Mouse (Mus musculus): ENCODE results near the gene Dedd. TPM values are rescaled to one million over a fixed set of nuclear protein-coding genes. Genes with fewer than 3 reads are reported as not detected.

The Dedd gene
- polyA plus RNA-seq, 1 experiment, result 40.7 TPM

GRCm38 (mm10) chr1:171329433-171330215 is 679 bp downstream of the Dedd start:
- Histone ChIP-seq H3K36me3 (ENCODE audit: control insufficient read depth, insufficient read depth, low read length) (no peaks in the 10 kb centered on the region; the same call in 1 of the 2 replicates), H3K27ac (ENCODE audit: insufficient read depth, low read depth, low read length) (peak overlapping the region; percentile 61; the same call in 1 of the 2 replicates), H3K27me3 (ENCODE audit: control insufficient read depth, insufficient read depth, low read length) (no peaks in the 10 kb centered on the region), H3K4me3 (ENCODE audit: low read depth, low read length) (peak overlapping the region; percentile 92), H3K4me1 (ENCODE audit: control insufficient read depth, insufficient read depth, insufficient read length, low read length) (peaks cover 9% of the 10 kb centered on the region; the same call in 1 of the 2 replicates)
- no peak for TF ChIP-seq POLR2A (IDR thresholded peaks at IDR 0.05; ENCODE audit: low read depth, low read length)
- TF ChIP-seq CTCF (IDR thresholded peaks at IDR 0.05; ENCODE audit: extremely low read depth, insufficient read length, insufficient replicate concordance, low read depth, low read length), result no peak
- 1% methylated on average over 59 of the region's 61 CpGs for WGBS

- no peaks in the 10 kb centered on the region for H3K27me3 ChIP-seq (ENCODE audit: control insufficient read depth, insufficient read depth, low read length)
- TF ChIP-seq POLR2A (IDR thresholded peaks at IDR 0.05; ENCODE audit: low read depth, low read length) (no peak), CTCF (IDR thresholded peaks at IDR 0.05; ENCODE audit: extremely low read depth, insufficient read length, insufficient replicate concordance, low read depth, low read length) (no peak)
- H3K27ac ChIP-seq (ENCODE audit: insufficient read depth, low read depth, low read length), result peak overlapping the region; percentile 61; the same call in 1 of the 2 replicates
- WGBS, result 2% methylated on average over 4 of the region's 4 CpGs
- peak overlapping the region; percentile 92 for H3K4me3 ChIP-seq (ENCODE audit: low read depth, low read length)
- H3K36me3 ChIP-seq (ENCODE audit: control insufficient read depth, insufficient read depth, low read length), result no peaks in the 10 kb centered on the region; the same call in 1 of the 2 replicates
- H3K4me1 ChIP-seq (ENCODE audit: control insufficient read depth, insufficient read depth, insufficient read length, low read length), result peaks cover 9% of the 10 kb centered on the region; the same call in 1 of the 2 replicates
Observed at GRCm38 (mm10) chr1:171330216-171330560, 1.2 kb downstream of the Dedd start.

- TF ChIP-seq POLR2A (IDR thresholded peaks at IDR 0.05; ENCODE audit: low read depth, low read length), result no peak
- no peak for TF ChIP-seq CTCF (IDR thresholded peaks at IDR 0.05; ENCODE audit: extremely low read depth, insufficient read length, insufficient replicate concordance, low read depth, low read length)
- Histone ChIP-seq H3K36me3 (ENCODE audit: control insufficient read depth, insufficient read depth, low read length) (peaks cover 45% of the 10 kb centered on the region), H3K4me1 (ENCODE audit: control insufficient read depth, insufficient read depth, insufficient read length, low read length) (peaks cover 11% of the 10 kb centered on the region), H3K27me3 (ENCODE audit: control insufficient read depth, insufficient read depth, low read length) (no peaks in the 10 kb centered on the region), H3K27ac (ENCODE audit: insufficient read depth, low read depth, low read length) (no peak overlapping the region), H3K4me3 (ENCODE audit: low read depth, low read length) (no peak overlapping the region)
- WGBS, result 70% methylated on average over 16 of the region's 16 CpGs
Observed at GRCm38 (mm10) chr1:171342262-171343207, 13.6 kb downstream of the Dedd start.

GRCm38 (mm10) chr1:171343922-171344677 is 15.2 kb downstream of the Dedd start:
- H3K27ac ChIP-seq (ENCODE audit: insufficient read depth, low read depth, low read length), result peak overlapping the region; percentile 8; the same call in 1 of the 2 replicates
- H3K4me1 ChIP-seq (ENCODE audit: control insufficient read depth, insufficient read depth, insufficient read length, low read length), result peaks cover 11% of the 10 kb centered on the region
- peaks cover 32% of the 10 kb centered on the region for H3K36me3 ChIP-seq (ENCODE audit: control insufficient read depth, insufficient read depth, low read length)
- 58% methylated on average over 9 of the region's 9 CpGs for WGBS
- TF ChIP-seq CTCF (IDR thresholded peaks at IDR 0.05; ENCODE audit: extremely low read depth, insufficient read length, insufficient replicate concordance, low read depth, low read length) (no peak), POLR2A (IDR thresholded peaks at IDR 0.05; ENCODE audit: low read depth, low read length) (no peak)
- H3K4me3 ChIP-seq (ENCODE audit: low read depth, low read length), result no peak overlapping the region
- no peaks in the 10 kb centered on the region for H3K27me3 ChIP-seq (ENCODE audit: control insufficient read depth, insufficient read depth, low read length)

- Histone ChIP-seq H3K4me1 (ENCODE audit: control insufficient read depth, insufficient read depth, insufficient read length, low read length) (peaks cover 11% of the 10 kb centered on the region), H3K36me3 (ENCODE audit: control insufficient read depth, insufficient read depth, low read length) (peaks cover 28% of the 10 kb centered on the region), H3K27me3 (ENCODE audit: control insufficient read depth, insufficient read depth, low read length) (no peaks in the 10 kb centered on the region), H3K4me3 (ENCODE audit: low read depth, low read length) (peak overlapping the region; percentile 78), H3K27ac (ENCODE audit: insufficient read depth, low read depth, low read length) (peak overlapping the region; percentile 15; the same call in 1 of the 2 replicates)
- WGBS, result 55% methylated on average over 9 of the region's 9 CpGs
- TF ChIP-seq CTCF (IDR thresholded peaks at IDR 0.05; ENCODE audit: extremely low read depth, insufficient read length, insufficient replicate concordance, low read depth, low read length) (no peak), POLR2A (IDR thresholded peaks at IDR 0.05; ENCODE audit: low read depth, low read length) (no peak)
Observed at GRCm38 (mm10) chr1:171344715-171345114, 15.8 kb downstream of the Dedd start.

GRCm38 (mm10) chr1:171345225-171346094 is 16.5 kb downstream of the Dedd start, which contains the start of the genes Nit1 and Pfdn2:
Nit1 (minus strand) TSS chr1:171345646.
Pfdn2 (plus strand) TSS chr1:171345670.
- peaks cover 22% of the 10 kb centered on the region for H3K36me3 ChIP-seq (ENCODE audit: control insufficient read depth, insufficient read depth, low read length)
- TF ChIP-seq CTCF (IDR thresholded peaks at IDR 0.05; ENCODE audit: extremely low read depth, insufficient read length, insufficient replicate concordance, low read depth, low read length) (no peak), POLR2A (IDR thresholded peaks at IDR 0.05; ENCODE audit: low read depth, low read length) (peak; percentile 81)
- peak within 1 kb of the TSS; percentile 15; the same call in 1 of the 2 replicates for H3K27ac ChIP-seq (ENCODE audit: insufficient read depth, low read depth, low read length)
- H3K27me3 ChIP-seq (ENCODE audit: control insufficient read depth, insufficient read depth, low read length), result no peaks in the 10 kb centered on the region
- under 1% methylated on average over 50 of the region's 53 CpGs for WGBS
- H3K4me1 ChIP-seq (ENCODE audit: control insufficient read depth, insufficient read depth, insufficient read length, low read length), result peaks cover 11% of the 10 kb centered on the region
- H3K4me3 ChIP-seq (ENCODE audit: low read depth, low read length), result peak within 1 kb of the TSS; percentile 78
